Mouse (Mus musculus): ENCODE results near the gene Tymp. TPM values are rescaled to one million over a fixed set of nuclear protein-coding genes. Genes with fewer than 3 reads are reported as not detected.

Gene Tymp
- polyA plus RNA-seq, 1 experiment: 4.1 TPM

- Histone ChIP-seq H3K4me3 (no peak overlapping the region), H3K27me3 (ENCODE audit: control insufficient read depth, insufficient read depth, insufficient read length) (no peaks in the 10 kb centered on the region), H3K79me2 (ENCODE audit: control insufficient read depth, insufficient read depth) (no peaks in the 10 kb centered on the region), H3K36me3 (ENCODE audit: control insufficient read depth, insufficient read depth) (no peaks in the 10 kb centered on the region), H3K4me2 (ENCODE audit: low read depth) (no peak overlapping the region), H3ac (ENCODE audit: control insufficient read depth, insufficient read length) (no peak overlapping the region)
- TF ChIP-seq POLR2A (IDR thresholded peaks at IDR 0.05; ENCODE audit: insufficient read length, low read depth): no peak
- no peak for TF ChIP-seq E2F4 (IDR thresholded peaks at IDR 0.05; ENCODE audit: insufficient read depth)
- no peak for TF ChIP-seq POLR2AphosphoS2 (IDR thresholded peaks at IDR 0.05; ENCODE audit: insufficient read length, low read depth)
- TF ChIP-seq REST (IDR thresholded peaks at IDR 0.05; ENCODE audit: insufficient read depth, insufficient read length): no peak
- no peak for TF ChIP-seq SRF (IDR thresholded peaks at IDR 0.05; ENCODE audit: control insufficient read depth, insufficient read length, low read depth)
- TF ChIP-seq USF1 (IDR thresholded peaks at IDR 0.05; ENCODE audit: low read depth): no peak
- no peak for TF ChIP-seq TCF12 (IDR thresholded peaks at IDR 0.05; ENCODE audit: insufficient read depth, poor library complexity, severe bottlenecking)
- no peak for TF ChIP-seq CEBPB (IDR thresholded peaks at IDR 0.05; ENCODE audit: insufficient read depth, poor library complexity, severe bottlenecking)
- no peak for TF ChIP-seq MYOG (IDR thresholded peaks at IDR 0.05; ENCODE audit: control insufficient read depth in 1 of 3, insufficient read depth in 1 of 3, insufficient read length in 2 of 3, low read depth in 2 of 3)
- no peak for TF ChIP-seq MAX (IDR thresholded peaks at IDR 0.05; ENCODE audit: low read depth)
- no peak for TF ChIP-seq MYOD1 (IDR thresholded peaks at IDR 0.05; ENCODE audit: control insufficient read depth in 1 of 3, insufficient read length in 2 of 3, low read depth in 2 of 3)
- no peak for TF ChIP-seq TCF3 (IDR thresholded peaks at IDR 0.05; ENCODE audit: insufficient read length, low read depth)
These were observed 29.9 kb upstream of the Tymp start for GRCm38 (mm10) chr15:89406691-89407090.

- Histone ChIP-seq H3K4me3 (no peak overlapping the region), H3K36me3 (ENCODE audit: control insufficient read depth, insufficient read depth) (no peaks in the 10 kb centered on the region), H3K79me2 (ENCODE audit: control insufficient read depth, insufficient read depth) (no peaks in the 10 kb centered on the region), H3K27me3 (ENCODE audit: control insufficient read depth, insufficient read depth, insufficient read length) (no peaks in the 10 kb centered on the region), H3K4me2 (ENCODE audit: low read depth) (no peak overlapping the region), H3ac (ENCODE audit: control insufficient read depth, insufficient read length) (no peak overlapping the region)
- TF ChIP-seq E2F4 (IDR thresholded peaks at IDR 0.05; ENCODE audit: insufficient read depth) (no peak), POLR2AphosphoS2 (IDR thresholded peaks at IDR 0.05; ENCODE audit: insufficient read length, low read depth) (no peak), SRF (IDR thresholded peaks at IDR 0.05; ENCODE audit: control insufficient read depth, insufficient read length, low read depth) (no peak), POLR2A (IDR thresholded peaks at IDR 0.05; ENCODE audit: insufficient read length, low read depth) (no peak), USF1 (IDR thresholded peaks at IDR 0.05; ENCODE audit: low read depth) (no peak), TCF3 (IDR thresholded peaks at IDR 0.05; ENCODE audit: insufficient read length, low read depth) (no peak), MAX (IDR thresholded peaks at IDR 0.05; ENCODE audit: low read depth) (no peak), CEBPB (IDR thresholded peaks at IDR 0.05; ENCODE audit: insufficient read depth, poor library complexity, severe bottlenecking) (no peak), MYOD1 (IDR thresholded peaks at IDR 0.05; ENCODE audit: control insufficient read depth in 1 of 3, insufficient read length in 2 of 3, low read depth in 2 of 3) (no peak), TCF12 (IDR thresholded peaks at IDR 0.05; ENCODE audit: insufficient read depth, poor library complexity, severe bottlenecking) (no peak), REST (IDR thresholded peaks at IDR 0.05; ENCODE audit: insufficient read depth, insufficient read length) (no peak), MYOG (IDR thresholded peaks at IDR 0.05; ENCODE audit: control insufficient read depth in 1 of 3, insufficient read depth in 1 of 3, insufficient read length in 2 of 3, low read depth in 2 of 3) (no peak)
These were observed 28.2 kb upstream of the Tymp start for GRCm38 (mm10) chr15:89404831-89405623.

DNA sequence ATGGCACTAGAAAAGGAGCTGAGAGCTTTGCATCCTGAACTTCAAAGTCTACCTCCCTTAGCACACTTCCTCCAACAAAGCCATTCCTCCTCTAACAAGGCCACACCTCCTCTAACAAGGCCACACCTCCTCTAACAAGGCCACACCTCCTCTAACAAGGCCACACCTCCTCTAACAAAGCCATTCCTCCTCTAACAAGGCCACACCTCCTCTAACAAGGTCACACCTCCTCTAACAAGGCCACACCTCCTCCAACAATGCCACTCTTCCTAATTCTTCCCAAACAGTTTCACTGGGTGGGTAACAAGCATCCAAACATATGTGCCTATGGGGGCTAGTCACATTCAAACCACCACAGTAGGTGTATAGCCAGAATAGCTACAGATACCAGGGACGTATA lies 25.6 kb upstream of the Tymp start:
- H3ac ChIP-seq (ENCODE audit: control insufficient read depth, insufficient read length): no peak overlapping the region
- no peak overlapping the region for H3K4me2 ChIP-seq (ENCODE audit: low read depth)
- H3K79me2 ChIP-seq (ENCODE audit: control insufficient read depth, insufficient read depth): no peaks in the 10 kb centered on the region
- TF ChIP-seq POLR2A (IDR thresholded peaks at IDR 0.05; ENCODE audit: insufficient read length, low read depth) (no peak), TCF3 (IDR thresholded peaks at IDR 0.05; ENCODE audit: insufficient read length, low read depth) (no peak), SRF (IDR thresholded peaks at IDR 0.05; ENCODE audit: control insufficient read depth, insufficient read length, low read depth) (no peak), POLR2AphosphoS2 (IDR thresholded peaks at IDR 0.05; ENCODE audit: insufficient read length, low read depth) (no peak), E2F4 (IDR thresholded peaks at IDR 0.05; ENCODE audit: insufficient read depth) (no peak), CEBPB (IDR thresholded peaks at IDR 0.05; ENCODE audit: insufficient read depth, poor library complexity, severe bottlenecking) (no peak), USF1 (IDR thresholded peaks at IDR 0.05; ENCODE audit: low read depth) (no peak), MYOG (IDR thresholded peaks at IDR 0.05; ENCODE audit: control insufficient read depth in 1 of 3, insufficient read depth in 1 of 3, insufficient read length in 2 of 3, low read depth in 2 of 3) (no peak), MYOD1 (IDR thresholded peaks at IDR 0.05; ENCODE audit: control insufficient read depth in 1 of 3, insufficient read length in 2 of 3, low read depth in 2 of 3) (no peak), MAX (IDR thresholded peaks at IDR 0.05; ENCODE audit: low read depth) (no peak), REST (IDR thresholded peaks at IDR 0.05; ENCODE audit: insufficient read depth, insufficient read length) (no peak), TCF12 (IDR thresholded peaks at IDR 0.05; ENCODE audit: insufficient read depth, poor library complexity, severe bottlenecking) (no peak)
- H3K27me3 ChIP-seq (ENCODE audit: control insufficient read depth, insufficient read depth, insufficient read length): peaks cover 15% of the 10 kb centered on the region
- H3K36me3 ChIP-seq (ENCODE audit: control insufficient read depth, insufficient read depth): no peaks in the 10 kb centered on the region
- no peak overlapping the region for H3K4me3 ChIP-seq

- TF ChIP-seq MAX (IDR thresholded peaks at IDR 0.05; ENCODE audit: low read depth) (no peak), MYOD1 (IDR thresholded peaks at IDR 0.05; ENCODE audit: control insufficient read depth in 1 of 3, insufficient read length in 2 of 3, low read depth in 2 of 3) (no peak), TCF3 (IDR thresholded peaks at IDR 0.05; ENCODE audit: insufficient read length, low read depth) (no peak), SRF (IDR thresholded peaks at IDR 0.05; ENCODE audit: control insufficient read depth, insufficient read length, low read depth) (no peak), REST (IDR thresholded peaks at IDR 0.05; ENCODE audit: insufficient read depth, insufficient read length) (no peak), MYOG (IDR thresholded peaks at IDR 0.05; ENCODE audit: control insufficient read depth in 1 of 3, insufficient read depth in 1 of 3, insufficient read length in 2 of 3, low read depth in 2 of 3) (no peak), CEBPB (IDR thresholded peaks at IDR 0.05; ENCODE audit: insufficient read depth, poor library complexity, severe bottlenecking) (no peak), TCF12 (IDR thresholded peaks at IDR 0.05; ENCODE audit: insufficient read depth, poor library complexity, severe bottlenecking) (no peak), POLR2A (IDR thresholded peaks at IDR 0.05; ENCODE audit: insufficient read length, low read depth) (no peak), USF1 (IDR thresholded peaks at IDR 0.05; ENCODE audit: low read depth) (no peak)
- Histone ChIP-seq H3K79me2 (ENCODE audit: control insufficient read depth, insufficient read depth) (no peaks in the 10 kb centered on the region), H3K4me2 (ENCODE audit: low read depth) (no peak overlapping the region)
These were observed 22.9 kb upstream of the Tymp start for GRCm38 (mm10) chr15:89399716-89400115.

More at GRCm38 (mm10) chr15:89399716-89400115, 22.9 kb upstream of the Tymp start:
- no peak overlapping the region for H3ac ChIP-seq (ENCODE audit: control insufficient read depth, insufficient read length)
- H3K27me3 ChIP-seq (ENCODE audit: control insufficient read depth, insufficient read depth, insufficient read length): peaks cover 35% of the 10 kb centered on the region
- H3K4me3 ChIP-seq: no peak overlapping the region
- no peaks in the 10 kb centered on the region for H3K36me3 ChIP-seq (ENCODE audit: control insufficient read depth, insufficient read depth)
